Mouse (Mus musculus) forebrain, embryonic 11.5 days (tissue): ENCODE measurements at regions not wholly inside any gene's neighbourhood (a gene's known extent, or its start where the extent isn't known, plus 50 kb on each side); places are given as distances from the start of the nearest gene placed in this dataset.

Experiments
- ATAC-seq: fragments of 200-750 bp; cut with Nextera tagmentation; replicated peaks from 2 replicates; pipeline ENCODE4 v1.8.0; 2017; ENCODE audit warnings: moderate TSS enrichment; ENCODE audit not compliant: low FRiP score
- DNase-seq: peaks from one replicate; pipeline ENCODE4 v3.0.0-alpha.2; 2017; ENCODE audit warnings: low spot score
- H3K27ac ChIP-seq: fragments of 300-500 bp; sonication (generic); 2 replicates; pipeline ENCODE4 v1.5.1; 2014; ENCODE audit warnings: low read depth, low read length
- H3K27me3 ChIP-seq: fragments of 300-500 bp; sonication (generic); 2 replicates; pipeline ENCODE4 v1.6.1; 2014; ENCODE audit warnings: mild to moderate bottlenecking, low read length, mixed read lengths; ENCODE audit not compliant: control insufficient read depth, insufficient read depth
- H3K36me3 ChIP-seq: fragments of 300-500 bp; sonication (generic); 2 replicates; pipeline ENCODE4 v1.6.1; 2014; ENCODE audit warnings: mild to moderate bottlenecking, low read length, moderate library complexity, mixed read lengths; ENCODE audit not compliant: control insufficient read depth, insufficient read depth
- H3K4me1 ChIP-seq: fragments of 300-500 bp; sonication (generic); replicated peaks from 2 replicates; pipeline ENCODE4 v1.6.1; 2014; ENCODE audit warnings: low read length, mixed read lengths; ENCODE audit not compliant: control insufficient read depth, insufficient read depth
- H3K4me2 ChIP-seq: fragments of 300-500 bp; sonication (generic); 2 replicates; pipeline ENCODE4 v1.6.1; 2014; ENCODE audit warnings: low read depth, mild to moderate bottlenecking, low read length, moderate library complexity, mixed read lengths; ENCODE audit not compliant: severe bottlenecking
- H3K4me3 ChIP-seq: fragments of 300-500 bp; sonication (generic); 2 replicates; pipeline ENCODE4 v1.5.1; 2014; ENCODE audit warnings: low read depth, low read length
- H3K9ac ChIP-seq: fragments of 300-500 bp; sonication (generic); 2 replicates; pipeline ENCODE4 v1.6.1; 2014; ENCODE audit warnings: low read length
- H3K9me3 ChIP-seq: fragments of 300-500 bp; sonication (generic); 2 replicates; pipeline ENCODE4 v1.6.1; 2016; ENCODE audit warnings: low read length, mixed read lengths; ENCODE audit not compliant: control insufficient read depth
- WGBS: fragments of 180-500 bp; shearing (Covaris S2); extraction: QIAGEN DNeasy Blood & Tissue Kit; methylation state at CpG from one replicate; pipeline ENCODE4 v1.1.7; 2014; 5-methylcytosine and 5-hydroxymethylcytosine counted together

- Histone ChIP-seq H3K36me3 (no peaks in the 10 kb centered on the region), H3K4me1 (no peaks in the 10 kb centered on the region), H3K4me3 (no peak overlapping the region), H3K9ac (no peak overlapping the region), H3K27ac (no peak overlapping the region), H3K9me3 (no peaks in the 10 kb centered on the region), H3K4me2 (no peak overlapping the region), H3K27me3 (no peaks in the 10 kb centered on the region)
- ATAC-seq: no peak
- 95% methylated on average over 3 of the region's 3 CpGs for WGBS
- DNase-seq: no peak
These were observed 233.7 kb upstream of the Gm12728 start for GRCm38 (mm10) chr4:105555941-105556340.

DNA sequence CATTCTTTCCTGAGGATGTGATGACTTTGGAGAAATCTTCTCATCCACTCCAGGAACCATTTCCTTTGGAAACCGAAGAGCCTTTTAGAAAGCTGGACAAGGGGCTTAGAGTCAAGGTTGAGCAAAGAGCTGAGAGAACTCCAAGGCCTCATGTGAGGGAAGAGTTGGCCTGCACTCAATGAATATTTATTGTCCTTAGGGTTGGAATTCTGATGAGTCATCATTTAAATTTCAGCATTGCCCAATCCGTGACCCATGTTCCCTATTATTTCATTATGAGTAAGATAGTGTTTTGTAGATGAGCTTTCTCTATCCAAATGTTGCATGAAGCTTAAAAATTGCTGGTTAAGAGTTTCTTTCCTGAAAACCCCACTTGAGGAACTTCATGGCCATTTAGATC is 232.3 kb upstream of the Gm12728 start:
- Histone ChIP-seq H3K9ac (no peak overlapping the region), H3K27ac (no peak overlapping the region)

GRCm38 (mm10) chr4:105560055-105560454 is 229.6 kb upstream of the Gm12728 start:
- H3K9ac ChIP-seq: no peak overlapping the region
- 86% methylated on average over 3 of the region's 3 CpGs for WGBS
- H3K4me2 ChIP-seq: no peak overlapping the region
- H3K36me3 ChIP-seq: no peaks in the 10 kb centered on the region
- H3K4me1 ChIP-seq: no peaks in the 10 kb centered on the region
- H3K4me3 ChIP-seq: no peak overlapping the region
- no peaks in the 10 kb centered on the region for H3K27me3 ChIP-seq
- H3K9me3 ChIP-seq: no peaks in the 10 kb centered on the region
- DNase-seq (no peak), ATAC-seq (no peak)
- no peak overlapping the region for H3K27ac ChIP-seq

More for the DNA sequence above, 232.3 kb upstream of the Gm12728 start:
- 92% methylated on average over 2 of the region's 2 CpGs for WGBS
- DNase-seq (no peak), ATAC-seq (no peak)
- no peaks in the 10 kb centered on the region for H3K27me3 ChIP-seq
- no peak overlapping the region for H3K4me3 ChIP-seq
- no peaks in the 10 kb centered on the region for H3K9me3 ChIP-seq
- no peaks in the 10 kb centered on the region for H3K4me1 ChIP-seq
- no peak overlapping the region for H3K4me2 ChIP-seq
- H3K36me3 ChIP-seq: no peaks in the 10 kb centered on the region

DNA sequence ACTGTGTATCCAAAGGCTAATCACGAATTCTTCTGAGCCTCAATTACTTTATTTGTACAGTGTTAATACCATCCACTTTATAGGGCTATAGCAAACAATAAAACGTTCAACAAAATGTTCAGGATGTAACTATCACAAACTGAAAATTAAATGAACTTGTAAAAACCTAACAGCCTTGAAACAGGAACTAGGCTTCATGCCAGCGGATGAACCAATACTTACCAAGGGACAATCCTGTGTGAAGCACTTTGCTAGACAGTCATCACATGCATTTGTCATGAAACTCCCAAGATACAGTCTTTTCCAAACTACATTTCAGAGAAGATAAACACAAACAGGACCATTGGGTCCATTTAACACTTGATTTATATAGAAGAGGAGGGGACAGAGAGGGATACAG is 228.9 kb upstream of the Gm12728 start:
- ATAC-seq: no peak
- WGBS: 83% methylated on average over 3 of the region's 3 CpGs

GRCm38 (mm10) chr4:105561611-105562010 is 228.1 kb upstream of the Gm12728 start:
- H3K27me3 ChIP-seq: no peaks in the 10 kb centered on the region
- ATAC-seq (no peak), DNase-seq (no peak)
- H3K27ac ChIP-seq: no peak overlapping the region
- no peaks in the 10 kb centered on the region for H3K4me1 ChIP-seq
- no peak overlapping the region for H3K4me2 ChIP-seq
- no peak overlapping the region for H3K9ac ChIP-seq
- H3K36me3 ChIP-seq: no peaks in the 10 kb centered on the region
- H3K4me3 ChIP-seq: no peak overlapping the region
- H3K9me3 ChIP-seq: no peaks in the 10 kb centered on the region
- 74% methylated on average over 3 of the region's 3 CpGs for WGBS

More for the DNA sequence above, 228.9 kb upstream of the Gm12728 start:
- H3K9ac ChIP-seq: no peak overlapping the region
- H3K9me3 ChIP-seq: no peaks in the 10 kb centered on the region
- H3K36me3 ChIP-seq: no peaks in the 10 kb centered on the region
- no peaks in the 10 kb centered on the region for H3K27me3 ChIP-seq
- no peak overlapping the region for H3K27ac ChIP-seq
- no peak for DNase-seq
- no peak overlapping the region for H3K4me3 ChIP-seq
- no peaks in the 10 kb centered on the region for H3K4me1 ChIP-seq
- no peak overlapping the region for H3K4me2 ChIP-seq

DNA sequence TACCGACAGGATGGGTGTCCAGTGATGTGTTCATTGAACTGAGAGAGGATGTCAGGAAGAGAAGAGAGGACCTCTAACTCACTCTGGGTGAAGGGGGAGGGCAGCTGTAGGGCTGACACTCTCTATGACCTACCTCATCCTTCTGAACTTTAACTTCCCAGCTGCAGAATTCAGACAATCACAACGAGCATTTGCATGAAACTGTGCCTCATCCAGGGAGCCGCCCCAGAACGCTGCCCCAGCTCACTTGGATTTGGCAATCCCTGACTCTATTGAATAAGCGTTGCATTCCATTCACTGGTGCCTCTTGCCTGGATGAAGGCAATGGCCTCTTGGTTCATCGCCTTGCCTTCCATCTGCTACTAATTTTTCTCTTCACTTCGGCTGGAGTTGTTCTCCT is 223.9 kb upstream of the Gm12728 start:
- H3K4me2 ChIP-seq: no peak overlapping the region
- no peak for DNase-seq
- H3K9ac ChIP-seq: no peak overlapping the region
- no peak overlapping the region for H3K27ac ChIP-seq
- no peaks in the 10 kb centered on the region for H3K4me1 ChIP-seq
- WGBS: 87% methylated on average over 7 of the region's 7 CpGs
- no peak for ATAC-seq
- no peaks in the 10 kb centered on the region for H3K27me3 ChIP-seq
- H3K9me3 ChIP-seq: no peaks in the 10 kb centered on the region
- H3K4me3 ChIP-seq: no peak overlapping the region
- no peaks in the 10 kb centered on the region for H3K36me3 ChIP-seq

GRCm38 (mm10) chr4:105566513-105567457 is 222.9 kb upstream of the Gm12728 start:
- ATAC-seq: no peak
- DNase-seq: no peak
- Histone ChIP-seq H3K27ac (no peak overlapping the region), H3K27me3 (no peaks in the 10 kb centered on the region), H3K9me3 (no peaks in the 10 kb centered on the region), H3K4me2 (no peak overlapping the region), H3K4me1 (no peaks in the 10 kb centered on the region), H3K4me3 (no peak overlapping the region), H3K9ac (no peak overlapping the region), H3K36me3 (no peaks in the 10 kb centered on the region)
- 79% methylated on average over 8 of the region's 8 CpGs for WGBS

GRCm38 (mm10) chr4:105569671-105570070 is 220.0 kb upstream of the Gm12728 start:
- 85% methylated on average over 1 of the region's 1 CpGs for WGBS
- H3K4me1 ChIP-seq: no peaks in the 10 kb centered on the region
- no peak overlapping the region for H3K27ac ChIP-seq
- H3K9ac ChIP-seq: no peak overlapping the region
- H3K27me3 ChIP-seq: no peaks in the 10 kb centered on the region
- no peaks in the 10 kb centered on the region for H3K9me3 ChIP-seq
- no peak for ATAC-seq
- no peak for DNase-seq
- no peak overlapping the region for H3K4me2 ChIP-seq
- H3K36me3 ChIP-seq: no peaks in the 10 kb centered on the region
- no peak overlapping the region for H3K4me3 ChIP-seq

DNA sequence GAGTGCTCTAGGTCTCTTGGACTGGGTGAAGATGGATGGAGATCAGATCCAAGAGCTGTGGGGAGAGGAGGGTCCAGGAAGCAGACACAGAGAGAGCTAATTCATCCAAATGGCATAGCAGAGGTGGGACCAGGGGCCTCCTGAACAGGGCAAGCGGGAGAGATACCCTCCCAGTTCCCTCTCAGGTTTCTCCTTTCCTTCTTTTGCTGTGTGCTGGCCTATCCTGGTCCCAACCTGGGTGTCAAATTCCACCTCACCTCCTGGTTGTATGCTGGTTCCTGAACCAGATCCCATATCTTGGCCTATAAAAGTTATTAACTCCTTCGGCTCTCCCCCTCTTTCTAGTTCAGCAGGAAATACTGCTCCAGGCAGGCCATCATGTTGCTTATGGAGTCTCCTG is 214.1 kb upstream of the Gm12728 start:
- H3K27me3 ChIP-seq: no peaks in the 10 kb centered on the region
- H3K27ac ChIP-seq: no peak overlapping the region
- H3K4me3 ChIP-seq: no peak overlapping the region
- ATAC-seq: no peak
- no peak overlapping the region for H3K9ac ChIP-seq
- DNase-seq: no peak
- H3K36me3 ChIP-seq: no peaks in the 10 kb centered on the region
- no peaks in the 10 kb centered on the region for H3K4me1 ChIP-seq
- H3K4me2 ChIP-seq: no peak overlapping the region
- 87% methylated on average over 2 of the region's 2 CpGs for WGBS
- H3K9me3 ChIP-seq: no peaks in the 10 kb centered on the region
